Mouse (Mus musculus): Measurements from ENCODE around the gene Cdh11. TPM values are rescaled to one million over a fixed set of nuclear protein-coding genes. Genes with fewer than 3 reads are reported as not detected.
A peak's percentile ranks its signal among the peaks of the same experiment; 100 is the strongest.

Cdh11 gene
- total RNA-seq, 1 experiment = 2.8 TPM

- H3K27ac ChIP-seq (ENCODE audit: insufficient read depth, low read depth, low read length, poor library complexity, severe bottlenecking) = no peak overlapping the region
- in situ Hi-C loops (cut with MboI; ENCODE audit: low sequenced_read_pairs in 2 of 2, unreplicated experiment in 2 of 2) = no loop called here
These were observed 497 bp downstream of the Cdh11 start for GRCm38 (mm10) chr8:102784835-102785455.

GRCm38 (mm10) chr8:102783821-102784591 is 1.4 kb downstream of the Cdh11 start:
- H3K36me3 ChIP-seq (ENCODE audit: control insufficient read depth, insufficient read depth, low read length, poor library complexity, severe bottlenecking) = no peaks in the 10 kb centered on the region
- H3K4me1 ChIP-seq (ENCODE audit: control insufficient read depth in 2 of 2, insufficient read depth in 2 of 2, low read length in 2 of 2, poor library complexity in 1 of 2) = no peaks in the 10 kb centered on the region
- H3K9ac ChIP-seq (ENCODE audit: insufficient read depth, low read depth, low read length, poor library complexity, severe bottlenecking) = no peak overlapping the region
- H3K27ac ChIP-seq (ENCODE audit: insufficient read depth, low read depth, low read length, poor library complexity, severe bottlenecking) = no peak overlapping the region
- TF ChIP-seq MAFK (IDR thresholded peaks at IDR 0.05; ENCODE audit: insufficient read depth, low read depth, low read length) = no peak
- peak overlapping the region; percentile 56 to 61 for H3K4me3 ChIP-seq (ENCODE audit: insufficient read depth in 1 of 2, low read depth in 1 of 2, low read length in 2 of 2, poor library complexity in 1 of 2, severe bottlenecking in 1 of 2)
- H3K9me3 ChIP-seq (ENCODE audit: control insufficient read depth, insufficient read depth, low read depth, low read length) = no peaks in the 10 kb centered on the region
- no peak for DNase-seq (ENCODE audit: low read depth, low spot score)
- in situ Hi-C loops (cut with MboI; ENCODE audit: low sequenced_read_pairs in 2 of 2, unreplicated experiment in 2 of 2) = no loop called here

More at GRCm38 (mm10) chr8:102784835-102785455, 497 bp downstream of the Cdh11 start:
- Histone ChIP-seq H3K36me3 (ENCODE audit: control insufficient read depth, insufficient read depth, low read length, poor library complexity, severe bottlenecking) (no peaks in the 10 kb centered on the region), H3K4me1 (ENCODE audit: control insufficient read depth in 2 of 2, insufficient read depth in 2 of 2, low read length in 2 of 2, poor library complexity in 1 of 2) (no peaks in the 10 kb centered on the region), H3K4me3 (ENCODE audit: insufficient read depth in 1 of 2, low read depth in 1 of 2, low read length in 2 of 2, poor library complexity in 1 of 2, severe bottlenecking in 1 of 2) (peak overlapping the region; percentile 56 to 61), H3K9ac (ENCODE audit: insufficient read depth, low read depth, low read length, poor library complexity, severe bottlenecking) (no peak overlapping the region; the same call in 1 of the 2 replicates), H3K9me3 (ENCODE audit: control insufficient read depth, insufficient read depth, low read depth, low read length) (no peaks in the 10 kb centered on the region)
- DNase-seq (ENCODE audit: low read depth, low spot score) = no peak
- TF ChIP-seq ZC3H11A (IDR thresholded peaks at IDR 0.05; ENCODE audit: borderline replicate concordance, low read depth, low read length) (no peak), HCFC1 (IDR thresholded peaks at IDR 0.05; ENCODE audit: borderline replicate concordance, insufficient read depth, low read length) (no peak), ZNF384 (IDR thresholded peaks at IDR 0.05; ENCODE audit: low read depth, low read length) (no peak), MAFK (IDR thresholded peaks at IDR 0.05; ENCODE audit: insufficient read depth, low read depth, low read length) (no peak), CHD2 (IDR thresholded peaks at IDR 0.05; ENCODE audit: low read depth, low read length) (no peak)

- TF ChIP-seq HCFC1 (IDR thresholded peaks at IDR 0.05; ENCODE audit: borderline replicate concordance, insufficient read depth, low read length) = no peak
- H3K36me3 ChIP-seq (ENCODE audit: control insufficient read depth, insufficient read depth, low read length, poor library complexity, severe bottlenecking) = no peaks in the 10 kb centered on the region
- no peak overlapping the region for H3K27ac ChIP-seq (ENCODE audit: insufficient read depth, low read depth, low read length, poor library complexity, severe bottlenecking)
- H3K4me1 ChIP-seq (ENCODE audit: control insufficient read depth in 2 of 2, insufficient read depth in 2 of 2, low read length in 2 of 2, poor library complexity in 1 of 2) = no peaks in the 10 kb centered on the region
- H3K9me3 ChIP-seq (ENCODE audit: control insufficient read depth, insufficient read depth, low read depth, low read length) = no peaks in the 10 kb centered on the region
- no peak overlapping the region for H3K9ac ChIP-seq (ENCODE audit: insufficient read depth, low read depth, low read length, poor library complexity, severe bottlenecking)
- in situ Hi-C loops (cut with MboI; ENCODE audit: low sequenced_read_pairs in 2 of 2, unreplicated experiment in 2 of 2) = no loop called here
- no peak for DNase-seq (ENCODE audit: low read depth, low spot score)
- H3K4me3 ChIP-seq (ENCODE audit: insufficient read depth in 1 of 2, low read depth in 1 of 2, low read length in 2 of 2, poor library complexity in 1 of 2, severe bottlenecking in 1 of 2) = 0 out of 4 replicates have a peak overlapping the region, but pooled peaks of 1 of the 2 experiments have one; percentile 56
These were observed 2.5 kb downstream of the Cdh11 start for GRCm38 (mm10) chr8:102782707-102783489.

GRCm38 (mm10) chr8:102780899-102781298 is 4.5 kb downstream of the Cdh11 start:
- TF ChIP-seq ZC3H11A (IDR thresholded peaks at IDR 0.05; ENCODE audit: borderline replicate concordance, low read depth, low read length) (peak; percentile 70; the same call in 1 of the 2 replicates), ZNF384 (IDR thresholded peaks at IDR 0.05; ENCODE audit: low read depth, low read length) (no peak)
- H3K27ac ChIP-seq (ENCODE audit: insufficient read depth, low read depth, low read length, poor library complexity, severe bottlenecking) = no peak overlapping the region
- H3K4me1 ChIP-seq (ENCODE audit: control insufficient read depth in 2 of 2, insufficient read depth in 2 of 2, low read length in 2 of 2, poor library complexity in 1 of 2) = no peaks in the 10 kb centered on the region
- no peak overlapping the region for H3K9ac ChIP-seq (ENCODE audit: insufficient read depth, low read depth, low read length, poor library complexity, severe bottlenecking)
- H3K4me3 ChIP-seq (ENCODE audit: insufficient read depth in 1 of 2, low read depth in 1 of 2, low read length in 2 of 2, poor library complexity in 1 of 2, severe bottlenecking in 1 of 2) = no peak overlapping the region
- in situ Hi-C loops (cut with MboI; ENCODE audit: low sequenced_read_pairs in 2 of 2, unreplicated experiment in 2 of 2) = no loop called here
- DNase-seq (ENCODE audit: low read depth, low spot score) = peak; percentile 49
- no peaks in the 10 kb centered on the region for H3K36me3 ChIP-seq (ENCODE audit: control insufficient read depth, insufficient read depth, low read length, poor library complexity, severe bottlenecking)
- H3K9me3 ChIP-seq (ENCODE audit: control insufficient read depth, insufficient read depth, low read depth, low read length) = no peaks in the 10 kb centered on the region
